Mouse (Mus musculus) heart, adult 9 months (tissue): ENCODE data around the gene Tpsb2.

ENCODE experiments used
- DNase-seq, 2 experiments: peaks; one replicate each; pipeline ENCODE4 v3.0.0; 2022; ENCODE audit warnings: low spot score in 2 of 2

Gene Tpsb2

GRCm38 (mm10) chr17:25366005-25366404 is at the start of gene Tpsb2:
Tpsb2 (plus strand) TSS chr17:25366305.
- DNase-seq = no peak

- DNase-seq = no peak
These were observed 47.8 kb upstream of the Tpsb2 start, which contains the start of gene Prss29 for GRCm38 (mm10) chr17:25318354-25318753. Prss29 (plus strand) TSS chr17:25318654.

- DNase-seq = no peak
These were observed 45.3 kb upstream of the Tpsb2 start for GRCm38 (mm10) chr17:25320819-25321218.

- no peak for DNase-seq
These were observed 43.2 kb upstream of the Tpsb2 start for GRCm38 (mm10) chr17:25322930-25323329.

- DNase-seq = no peak
These were observed 33.8 kb upstream of the Tpsb2 start for GRCm38 (mm10) chr17:25332321-25332720.

GRCm38 (mm10) chr17:25333943-25334342 is 32.2 kb upstream of the Tpsb2 start:
- DNase-seq = peak in 1 of 2 experiments; percentile 2

GRCm38 (mm10) chr17:25338218-25338617 is 27.9 kb upstream of the Tpsb2 start:
- DNase-seq = no peak

GRCm38 (mm10) chr17:25340003-25340402 is 26.1 kb upstream of the Tpsb2 start:
- no peak for DNase-seq

GRCm38 (mm10) chr17:25341490-25341889 is 24.6 kb upstream of the Tpsb2 start:
- DNase-seq = no peak

- DNase-seq = no peak
These were observed 20.6 kb upstream of the Tpsb2 start, which contains the start of gene Tpsab1 for GRCm38 (mm10) chr17:25345462-25345861. Tpsab1 (minus strand) TSS chr17:25345562.

GRCm38 (mm10) chr17:25361291-25361690 is 4.8 kb upstream of the Tpsb2 start:
- DNase-seq = no peak

GRCm38 (mm10) chr17:25363726-25364125 is 2.4 kb upstream of the Tpsb2 start:
- no peak for DNase-seq

GRCm38 (mm10) chr17:25368973-25369372 is 2.9 kb downstream of the Tpsb2 start, which contains the start of gene Tpsg1:
Tpsg1 (plus strand) TSS chr17:25369273.
- DNase-seq = no peak

GRCm38 (mm10) chr17:25372491-25372890 is 6.4 kb downstream of the Tpsb2 start:
- DNase-seq = no peak

- no peak for DNase-seq
These were observed 7.9 kb downstream of the Tpsb2 start for GRCm38 (mm10) chr17:25374011-25374410.

GRCm38 (mm10) chr17:25394526-25394925 is 28.4 kb downstream of the Tpsb2 start:
- no peak for DNase-seq

GRCm38 (mm10) chr17:25397804-25398519 is 31.9 kb downstream of the Tpsb2 start:
- peak in 1 of 2 experiments; percentile 48 for DNase-seq

GRCm38 (mm10) chr17:25398520-25398838 is 32.4 kb downstream of the Tpsb2 start:
- DNase-seq = no peak

- DNase-seq = no peak
These were observed 34.3 kb downstream of the Tpsb2 start for GRCm38 (mm10) chr17:25400443-25400842.

- no peak for DNase-seq
These were observed 35.4 kb downstream of the Tpsb2 start for GRCm38 (mm10) chr17:25401491-25401890.

GRCm38 (mm10) chr17:25402224-25402623 is 36.1 kb downstream of the Tpsb2 start:
- no peak for DNase-seq

- no peak for DNase-seq
These were observed 38.1 kb downstream of the Tpsb2 start for GRCm38 (mm10) chr17:25404190-25404589.

GRCm38 (mm10) chr17:25405224-25405895 is 39.3 kb downstream of the Tpsb2 start:
- DNase-seq = no peak
